In the genomic region with DNA sequence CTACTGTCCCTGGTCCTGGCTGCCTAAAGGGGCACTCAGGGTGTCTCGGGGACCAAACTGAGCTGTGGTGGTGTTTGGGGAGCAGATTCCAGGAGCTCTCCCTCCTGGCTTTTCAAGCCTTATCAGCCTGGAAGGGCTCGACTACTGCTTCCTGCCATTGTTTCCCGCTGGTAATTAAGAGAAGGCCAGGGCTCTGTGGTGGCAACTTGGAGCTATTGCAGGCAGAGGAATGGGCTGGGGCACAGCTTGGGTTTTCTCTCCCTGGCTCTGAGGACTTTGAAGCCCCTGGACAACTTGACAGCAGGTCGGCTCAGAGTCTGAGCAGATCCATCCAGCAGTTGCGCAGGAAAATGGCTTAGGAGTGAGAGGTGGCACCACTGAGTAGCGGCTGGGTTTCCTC, we compare ENCODE assay signal across 12 mouse cellular contexts. TPM values are rescaled to one million over a fixed set of nuclear protein-coding genes. Genes with fewer than 3 reads are reported as not detected.
DNase-seq lines count a peak whose midpoint lies in the region; ATAC-seq lines count a peak whose summit lies in the region.
"Had no signal": no experiment of that assay in that cellular context is flagged by ENCODE, and none has a peak within 500 bp of the region (broad histone marks: within the 10 kb centered on the region; RNA-seq: fewer than 3 reads in every experiment).

No protein-coding gene starts in this region.

- 0 out of 2 replicates have a peak overlapping the region, but pooled peaks have one; percentile 27 for H3K9ac ChIP-seq in embryonic facial prominence, embryonic 13.5 days
- no peak overlapping the region for H3K9ac ChIP-seq in liver, embryonic 11.5 days (ENCODE audit: low read depth, low read length)
- H3K9ac ChIP-seq in liver, embryonic 13.5 days = 0 out of 2 replicates have a peak overlapping the region, but pooled peaks have one; percentile 17
- H3K9ac ChIP-seq: hindbrain, embryonic 15.5 days; limb, embryonic 12.5 days had no signal

- no peaks in the 10 kb centered on the region for H3K36me3 ChIP-seq in embryonic facial prominence, embryonic 13.5 days
- no peaks in the 10 kb centered on the region for H3K36me3 ChIP-seq in embryonic facial prominence, embryonic 10.5 days (replicated peaks)
- H3K36me3 ChIP-seq in liver, embryonic 11.5 days (ENCODE audit: control insufficient read depth, insufficient read depth, low read length) = no peaks in the 10 kb centered on the region
- no peaks in the 10 kb centered on the region for H3K36me3 ChIP-seq in liver, embryonic 13.5 days
- H3K36me3 ChIP-seq: hindbrain, embryonic 15.5 days; limb, embryonic 12.5 days had no signal

- DNase-seq in embryonic facial prominence, embryonic 10.5 days (ENCODE audit: low spot score) = no peak
- DNase-seq in liver, embryonic 11.5 days (ENCODE audit: low spot score) = no peak
- DNase-seq in liver = no peak
- DNase-seq in liver, embryonic 13.5 days = no peak
- DNase-seq in lung, postnatal 4 days = peak; percentile 46 to 47
- DNase-seq in adrenal gland, postnatal 25 days = no peak
- DNase-seq in left cerebral cortex, postnatal 4 days = no peak
- DNase-seq: cerebellum, adult 2 months had no signal

- intact Hi-C loops in left cerebral cortex, postnatal 4 days (cut with DNase I) = no loop called here

- no peak overlapping the region for H3K4me2 ChIP-seq in embryonic facial prominence, embryonic 13.5 days
- no peak overlapping the region; the same call in 1 of the 2 replicates for H3K4me2 ChIP-seq in liver, embryonic 11.5 days
- H3K4me2 ChIP-seq in liver, embryonic 13.5 days = no peak overlapping the region
- H3K4me2 ChIP-seq: hindbrain, embryonic 15.5 days; limb, embryonic 12.5 days; midbrain, embryonic 11.5 days had no signal

- H3K4me3 ChIP-seq in embryonic facial prominence, embryonic 13.5 days = no peak overlapping the region
- no peak overlapping the region for H3K4me3 ChIP-seq in embryonic facial prominence, embryonic 10.5 days
- 0 out of 2 replicates have a peak overlapping the region, but pooled peaks have one; percentile 6 for H3K4me3 ChIP-seq in liver, embryonic 11.5 days (ENCODE audit: low read depth, low read length)
- H3K4me3 ChIP-seq in liver, embryonic 13.5 days (replicated peaks) = no peak overlapping the region
- H3K4me3 ChIP-seq: hindbrain, embryonic 15.5 days; limb, embryonic 12.5 days had no signal

- H3K27me3 ChIP-seq in embryonic facial prominence, embryonic 13.5 days = no peaks in the 10 kb centered on the region
- no peaks in the 10 kb centered on the region for H3K27me3 ChIP-seq in embryonic facial prominence, embryonic 10.5 days (replicated peaks; ENCODE audit: low read depth, poor library complexity, severe bottlenecking)
- H3K27me3 ChIP-seq in liver, embryonic 11.5 days (replicated peaks; ENCODE audit: control insufficient read depth, insufficient read depth, low read length) = no peaks in the 10 kb centered on the region
- no peaks in the 10 kb centered on the region for H3K27me3 ChIP-seq in liver, embryonic 13.5 days
- H3K27me3 ChIP-seq: hindbrain, embryonic 15.5 days; limb, embryonic 12.5 days had no signal

- WGBS in embryonic facial prominence, embryonic 13.5 days = 63% methylated on average over 6 of the region's 6 CpGs
- 71% methylated on average over 6 of the region's 6 CpGs for WGBS in embryonic facial prominence, embryonic 10.5 days
- WGBS in liver, embryonic 11.5 days = 39% methylated on average over 6 of the region's 6 CpGs
- 41% methylated on average over 6 of the region's 6 CpGs for WGBS in liver, embryonic 13.5 days (ENCODE audit: insufficient replicate concordance)

- no peaks in the 10 kb centered on the region for H3K4me1 ChIP-seq in embryonic facial prominence, embryonic 13.5 days
- peaks cover 15% of the 10 kb centered on the region; the same call in 1 of the 2 replicates for H3K4me1 ChIP-seq in embryonic facial prominence, embryonic 10.5 days
- peaks cover 7% of the 10 kb centered on the region; the same call in 1 of the 2 replicates for H3K4me1 ChIP-seq in liver, embryonic 11.5 days (replicated peaks; ENCODE audit: control insufficient read depth, insufficient read depth, low read length)
- H3K4me1 ChIP-seq in liver, embryonic 13.5 days (replicated peaks) = peaks cover 25% of the 10 kb centered on the region
- H3K4me1 ChIP-seq: hindbrain, embryonic 15.5 days; limb, embryonic 12.5 days had no signal

- ATAC-seq in embryonic facial prominence, embryonic 13.5 days (ENCODE audit: insufficient number of reproducible peaks, insufficient read depth, low FRiP score, low TSS enrichment, low read depth) = no peak
- no peak for ATAC-seq in liver, embryonic 11.5 days (replicated peaks; ENCODE audit: low FRiP score)
- no peak for ATAC-seq in liver, embryonic 13.5 days (ENCODE audit: low read depth)

- H3K9me3 ChIP-seq in embryonic facial prominence, embryonic 13.5 days = no peaks in the 10 kb centered on the region
- no peaks in the 10 kb centered on the region for H3K9me3 ChIP-seq in embryonic facial prominence, embryonic 10.5 days
- H3K9me3 ChIP-seq in liver, embryonic 11.5 days (ENCODE audit: control insufficient read depth, low read length) = no peaks in the 10 kb centered on the region
- H3K9me3 ChIP-seq in liver, embryonic 13.5 days (replicated peaks) = no peaks in the 10 kb centered on the region
- H3K9me3 ChIP-seq: hindbrain, embryonic 15.5 days; limb, embryonic 12.5 days had no signal

- H3K27ac ChIP-seq in embryonic facial prominence, embryonic 13.5 days = no peak overlapping the region
- no peak overlapping the region for H3K27ac ChIP-seq in embryonic facial prominence, embryonic 10.5 days (replicated peaks)
- peak overlapping the region; percentile 3; the same call in 1 of the 2 replicates for H3K27ac ChIP-seq in liver, embryonic 11.5 days (ENCODE audit: low read depth, low read length)
- peak overlapping the region; percentile 29; the same call in 1 of the 2 replicates for H3K27ac ChIP-seq in liver, embryonic 13.5 days
- H3K27ac ChIP-seq: hindbrain, embryonic 15.5 days; limb, embryonic 12.5 days had no signal

RNA-seq across cellular contexts. Expression of gene Vwf, which starts 6.2 kb away (rescaled TPM):
- polyA plus RNA-seq in embryonic facial prominence, embryonic 13.5 days (2015; fragmentation: Nextera tagmentation; extraction: Ambion mirVana) = 5.0 and 5.4 TPM in 2 replicates
- polyA plus RNA-seq in embryonic facial prominence, embryonic 10.5 days (2016; fragmentation: Nextera tagmentation; extraction: Ambion mirVana) = 5.5 and 8.6 TPM in 2 replicates
- 25.3 and 32.4 TPM in 2 replicates for polyA plus RNA-seq in liver, embryonic 11.5 days (2014; fragmentation: Nextera tagmentation; extraction: Ambion mirVana)
- 12.7 and 13.3 TPM in 2 replicates for polyA plus RNA-seq in liver, embryonic 13.5 days (2015; fragmentation: Nextera tagmentation; extraction: Ambion mirVana)
- 5.8 and 6.9 TPM in 2 replicates for total RNA-seq in adrenal gland, postnatal 25 days (2021)
- total RNA-seq in left cerebral cortex, postnatal 4 days (2021) = 10 to 100 TPM; 24.1 to 28.2 TPM

RNA-seq across cellular contexts. Expression of gene Cd9, which starts 58.2 kb away (rescaled TPM):
- 160 and 189 TPM in 2 replicates for polyA plus RNA-seq in embryonic facial prominence, embryonic 13.5 days (2015; fragmentation: Nextera tagmentation; extraction: Ambion mirVana)
- 33.0 and 36.2 TPM in 2 replicates for polyA plus RNA-seq in embryonic facial prominence, embryonic 10.5 days (2016; fragmentation: Nextera tagmentation; extraction: Ambion mirVana)
- 111 and 113 TPM in 2 replicates for polyA plus RNA-seq in liver, embryonic 11.5 days (2014; fragmentation: Nextera tagmentation; extraction: Ambion mirVana)
- polyA plus RNA-seq in liver, embryonic 13.5 days (2015; fragmentation: Nextera tagmentation; extraction: Ambion mirVana) = 92.5 and 94.7 TPM in 2 replicates
- 113 and 128 TPM in 2 replicates for total RNA-seq in adrenal gland, postnatal 25 days (2021)
- total RNA-seq in left cerebral cortex, postnatal 4 days (2021) = 10 to 100 TPM; 53.1 to 56.4 TPM

Comparison
In these comparisons a context has a peak if more than half of its experiments do, and no peak if none do; other contexts are left out.
1. H3K27ac ChIP-seq: peak in liver, embryonic 11.5 days (single experiment) and liver, embryonic 13.5 days (single experiment); none in embryonic facial prominence, embryonic 13.5 days (single experiment) and embryonic facial prominence, embryonic 10.5 days (single experiment).
2. DNase-seq: peak in lung, postnatal 4 days (2 of 2); none in embryonic facial prominence, embryonic 10.5 days (single experiment), liver, embryonic 11.5 days (single experiment), liver (single experiment), liver, embryonic 13.5 days (single experiment), adrenal gland, postnatal 25 days (single experiment) and left cerebral cortex, postnatal 4 days (single experiment).